Mouse (Mus musculus) mesoderm, embryonic 11.5 days (tissue): ENCODE measurements at regions not wholly inside any gene's neighbourhood (a gene's known extent, or its start where the extent isn't known, plus 50 kb on each side); places are given as distances from the start of the nearest gene placed in this dataset.

Experiments
- DNase-seq: peaks from one replicate; pipeline ENCODE4 v3.0.0-alpha.2; 2012; ENCODE audit warnings: low read depth, low spot score

DNA sequence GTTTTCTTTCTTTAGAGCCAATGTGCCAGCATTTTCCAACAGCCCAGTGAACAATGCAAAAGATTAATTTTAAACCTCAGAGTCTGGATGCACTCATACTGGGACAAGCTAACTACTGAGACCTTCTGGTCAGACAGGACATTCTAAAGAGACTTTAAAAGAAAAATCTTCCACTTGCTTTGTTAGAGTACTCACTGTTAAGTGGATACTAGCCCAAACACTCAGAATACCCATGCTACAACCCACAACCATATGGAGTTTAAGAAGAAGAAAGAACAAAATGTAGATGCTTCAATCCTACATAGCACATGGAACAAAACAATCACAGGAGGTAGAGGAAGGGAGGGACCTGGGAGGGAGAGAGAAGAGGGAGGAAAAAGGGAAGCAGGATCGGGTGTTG lies 167.3 kb upstream of the Slc35b3 start:
- no peak for DNase-seq

DNA sequence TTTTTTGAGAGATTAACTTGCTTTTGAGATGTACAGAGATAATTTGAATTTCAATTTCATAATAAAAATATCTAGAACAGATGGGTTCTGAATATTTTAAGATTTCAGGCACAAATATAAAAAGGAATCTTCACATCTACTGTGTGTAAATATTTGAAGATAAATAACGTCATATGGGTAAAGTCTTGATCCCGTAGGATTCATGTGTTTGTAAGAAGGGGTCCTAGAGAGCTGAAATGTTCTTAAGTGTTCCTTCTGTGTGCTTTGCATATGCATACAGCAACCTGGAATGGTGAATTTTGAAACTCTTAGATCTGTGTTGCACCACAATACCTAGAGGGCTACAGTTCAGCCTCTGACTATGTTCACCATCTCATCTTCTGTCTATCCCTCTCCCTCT lies 131.4 kb upstream of the Slc35b3 start:
- DNase-seq = no peak

DNA sequence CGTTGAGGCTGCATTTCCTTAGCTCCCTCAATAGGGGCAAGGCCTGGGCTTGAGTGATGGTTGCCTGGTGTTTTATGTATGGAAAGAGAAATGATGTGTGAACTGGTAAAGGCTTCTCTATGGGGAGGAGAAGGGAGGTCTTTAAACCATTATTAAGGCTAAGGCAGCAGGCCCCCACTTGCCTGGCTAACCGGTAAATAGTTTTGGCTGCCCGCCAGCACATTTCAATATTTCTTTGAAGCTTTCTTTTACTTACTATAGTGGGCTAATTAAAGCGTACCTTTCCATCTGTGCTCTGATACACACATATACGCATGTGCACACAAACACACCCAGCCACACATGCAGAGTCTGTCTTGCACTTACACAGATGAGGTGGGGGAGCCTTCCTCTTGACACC lies 123.9 kb upstream of the Slc35b3 start:
- DNase-seq = peak; percentile 8

DNA sequence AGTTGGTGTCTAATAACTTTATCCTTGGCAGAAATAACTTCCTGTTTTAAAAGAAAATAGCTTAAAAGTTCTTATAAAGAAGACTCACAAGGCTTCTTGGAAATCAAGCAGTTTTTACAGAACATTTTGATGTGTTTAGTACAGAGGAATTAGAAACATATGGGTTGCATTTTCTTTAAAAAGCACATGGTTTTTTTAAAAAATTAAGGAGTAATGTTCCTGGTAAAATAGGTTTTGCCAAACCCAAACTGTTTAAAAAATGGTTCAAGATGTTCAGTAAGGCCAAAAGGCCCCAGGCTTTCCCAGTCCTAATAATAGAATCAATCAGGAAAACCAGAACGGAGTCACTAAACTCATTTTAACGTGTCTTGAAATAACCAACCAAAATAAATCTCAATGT lies 113.5 kb upstream of the Slc35b3 start:
- no peak for DNase-seq

DNA sequence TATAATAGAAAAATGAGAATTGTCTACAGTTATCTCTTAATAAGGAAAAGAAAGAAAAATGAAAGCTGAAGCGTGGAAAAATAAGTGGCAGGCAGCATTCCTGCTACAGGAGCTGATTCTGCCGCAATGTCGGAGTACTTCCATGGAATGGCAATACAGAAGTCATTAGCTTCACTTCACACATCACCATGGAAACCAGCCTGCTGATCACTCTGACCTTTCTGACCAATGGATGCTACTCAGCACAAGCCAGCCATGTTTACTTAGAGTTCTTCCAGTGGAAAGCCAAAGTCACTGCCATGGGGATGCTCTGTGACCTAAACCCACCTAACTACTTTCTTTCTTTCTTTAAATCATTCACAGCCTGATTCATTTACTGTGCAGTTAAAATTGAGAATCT lies 71.6 kb upstream of the Slc35b3 start:
- DNase-seq = peak; percentile 15

DNA sequence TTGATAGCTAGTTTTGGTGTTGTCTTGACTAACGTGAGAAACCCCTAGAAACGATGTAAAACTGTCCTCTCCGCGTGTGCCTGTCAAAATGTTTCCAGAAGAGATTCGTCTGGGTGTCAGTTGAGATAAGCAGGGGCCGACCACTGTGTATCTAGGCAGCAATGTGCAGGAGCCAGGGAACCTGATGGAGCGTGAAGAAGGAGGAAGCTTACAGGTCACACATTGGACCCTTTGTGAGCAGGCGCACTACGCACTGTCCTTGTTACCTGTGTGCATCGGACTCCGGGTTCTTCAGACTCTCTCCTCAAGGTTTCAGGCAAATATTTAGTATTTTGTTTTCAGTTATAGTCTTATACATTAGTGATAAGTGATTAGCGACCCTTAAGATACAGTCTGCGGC lies 59.5 kb upstream of the Slc35b3 start:
- no peak for DNase-seq

DNA sequence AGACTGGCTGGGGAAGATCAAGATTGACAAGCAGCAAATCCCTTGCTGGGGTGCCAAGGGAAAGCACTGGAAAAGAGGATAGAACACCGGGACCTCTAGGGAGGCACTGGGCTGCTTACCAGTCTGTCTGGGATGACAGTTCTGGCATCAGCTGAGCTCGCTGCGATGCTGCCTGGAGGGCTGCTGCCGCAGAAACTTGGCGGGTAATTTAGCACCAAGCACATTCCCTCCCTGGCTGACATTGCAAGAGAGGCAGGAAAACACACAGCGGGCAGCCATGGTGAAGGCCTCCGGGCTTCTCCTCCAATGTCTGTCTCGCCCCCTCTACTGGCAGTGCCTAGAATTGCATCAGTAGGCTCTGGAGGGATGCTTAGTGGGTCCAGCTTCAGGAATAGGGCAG lies 51.0 kb upstream of the Slc35b3 start:
- peak; percentile 85 for DNase-seq
